Mouse (Mus musculus) neutrophil, adult 5-6 weeks (primary cell): ENCODE results near the gene Map3k5. TPM values are rescaled to one million over a fixed set of nuclear protein-coding genes. Genes with fewer than 3 reads are reported as not detected.
A peak's percentile ranks its signal among the peaks of the same experiment; 100 is the strongest.

Source experiments
- ATAC-seq: fragments of 151-379, 151-347 bp; 2 replicates; pipeline ENCODE4 v1.8.0; 2017; ENCODE audit warnings: mild to moderate bottlenecking, moderate TSS enrichment; ENCODE audit not compliant: insufficient number of reproducible peaks, poor library complexity, low FRiP score, severe bottlenecking; ENCODE audit errors: extremely low read depth
- total RNA-seq: library from RNA; stranded (forward); fragments of 200-1000 nt; gene quantifications from 2 replicates; pipeline ENCODE4 v1.2.3, GENCODE M21; 2017

Map3k5 gene
- total RNA-seq, 1 experiment from 2014 or later = 133 TPM

DNA sequence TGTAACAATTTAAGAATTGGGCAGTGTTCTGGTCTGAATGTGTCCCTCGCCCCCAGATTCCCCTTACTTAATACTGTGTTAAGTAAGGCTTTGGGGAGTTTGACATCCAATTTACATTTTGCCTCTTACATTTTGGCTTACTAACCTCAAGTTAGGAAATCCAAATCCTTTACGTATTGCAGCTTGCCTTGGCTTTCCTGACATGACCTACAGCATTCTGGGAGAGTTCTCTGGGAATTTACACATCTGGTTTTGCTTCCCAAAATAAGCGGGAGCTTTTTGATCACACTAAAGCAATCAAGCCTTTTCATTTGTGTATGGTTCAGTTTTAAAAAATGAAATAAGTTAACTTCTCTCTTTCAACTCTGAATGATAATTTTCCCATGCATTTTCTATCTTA lies 1.3 kb upstream of the Map3k5 start:
- no peak for ATAC-seq

DNA sequence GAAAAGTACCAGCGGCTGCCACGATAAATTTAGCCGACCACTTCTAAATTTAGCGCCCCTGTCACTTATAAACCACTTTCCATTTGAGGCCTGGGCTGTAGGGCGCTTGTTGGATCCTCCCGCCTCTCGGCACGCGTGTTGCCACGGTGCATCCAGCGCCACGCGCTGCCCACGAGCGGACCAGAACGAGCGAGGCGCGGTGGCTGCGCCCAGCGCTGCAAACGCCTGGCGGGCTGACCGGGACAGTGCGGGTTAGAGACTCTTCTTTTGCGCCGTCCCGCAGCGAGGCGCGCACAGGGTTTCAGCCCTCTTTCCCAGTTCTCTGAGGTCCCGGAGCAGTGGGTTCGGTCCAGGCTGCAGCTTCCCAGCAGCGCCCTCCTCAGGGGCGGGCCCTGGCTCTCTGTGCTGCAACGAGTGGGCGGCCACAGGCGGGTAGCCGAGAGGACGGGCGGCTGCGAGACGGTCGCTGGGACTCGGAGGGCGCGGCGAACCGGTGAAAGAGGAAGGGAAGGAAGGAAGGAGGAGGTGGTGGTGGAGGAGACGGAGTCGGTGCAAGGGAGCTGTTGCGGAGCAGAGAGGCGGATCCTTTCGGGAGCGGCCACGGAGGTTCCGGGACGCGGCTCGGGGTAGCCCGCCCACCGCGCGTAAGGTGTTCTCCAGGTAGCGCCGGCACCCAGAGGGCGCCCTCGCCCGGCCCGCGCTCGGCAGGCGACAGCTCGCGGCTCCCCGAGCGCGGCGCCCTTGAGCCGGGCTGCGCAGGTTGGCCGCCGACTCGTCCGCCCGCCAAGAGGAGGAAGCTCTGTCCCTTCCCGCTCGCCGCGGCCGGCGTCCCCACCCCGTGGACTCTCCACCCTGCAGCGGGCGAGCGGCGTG lies 525 bp upstream of the Map3k5 start:
- peak; percentile 65 for ATAC-seq

DNA sequence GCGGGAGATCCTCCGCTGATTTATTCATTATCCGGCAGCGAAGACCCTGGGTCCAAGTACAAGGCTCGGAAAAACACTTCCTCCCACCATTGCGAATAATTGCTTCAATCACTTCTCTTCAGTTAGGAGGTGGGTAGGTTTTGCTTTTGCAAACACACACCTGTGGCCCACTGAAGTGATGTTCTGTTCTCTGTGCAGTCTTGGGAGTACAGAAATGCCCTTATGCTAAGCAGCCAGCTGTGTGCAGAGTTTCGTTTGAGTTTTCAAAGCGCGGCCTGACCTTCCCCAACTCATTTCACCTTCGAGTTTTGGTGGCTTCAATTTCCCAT lies 987 bp downstream of the Map3k5 start:
- no peak for ATAC-seq

DNA sequence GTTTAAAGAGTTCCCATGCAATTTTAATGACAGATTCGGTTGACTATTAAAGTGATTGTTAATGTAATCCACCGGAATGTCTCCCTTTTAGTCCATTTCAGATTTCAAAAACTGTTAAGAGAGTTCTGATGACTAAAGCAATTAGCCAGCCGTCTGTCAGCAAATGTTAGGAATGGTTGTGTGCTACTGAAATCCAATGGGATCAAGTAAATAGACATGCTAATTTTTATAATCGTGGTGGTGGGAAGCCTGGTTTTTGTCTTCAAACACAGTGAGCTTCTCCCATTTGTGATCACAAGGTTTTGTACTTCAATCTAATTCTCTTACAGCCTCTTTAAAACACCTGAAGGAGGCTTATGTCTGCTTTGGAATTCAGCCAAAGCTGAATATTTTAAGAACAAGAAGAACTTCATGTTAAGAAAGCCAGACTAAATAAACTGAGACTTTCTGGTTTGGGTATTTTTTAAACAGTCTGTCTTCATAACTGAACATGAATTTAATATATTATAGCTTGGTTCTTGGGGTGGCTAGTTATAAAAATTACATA lies 1.6 kb downstream of the Map3k5 start:
- no peak for ATAC-seq

DNA sequence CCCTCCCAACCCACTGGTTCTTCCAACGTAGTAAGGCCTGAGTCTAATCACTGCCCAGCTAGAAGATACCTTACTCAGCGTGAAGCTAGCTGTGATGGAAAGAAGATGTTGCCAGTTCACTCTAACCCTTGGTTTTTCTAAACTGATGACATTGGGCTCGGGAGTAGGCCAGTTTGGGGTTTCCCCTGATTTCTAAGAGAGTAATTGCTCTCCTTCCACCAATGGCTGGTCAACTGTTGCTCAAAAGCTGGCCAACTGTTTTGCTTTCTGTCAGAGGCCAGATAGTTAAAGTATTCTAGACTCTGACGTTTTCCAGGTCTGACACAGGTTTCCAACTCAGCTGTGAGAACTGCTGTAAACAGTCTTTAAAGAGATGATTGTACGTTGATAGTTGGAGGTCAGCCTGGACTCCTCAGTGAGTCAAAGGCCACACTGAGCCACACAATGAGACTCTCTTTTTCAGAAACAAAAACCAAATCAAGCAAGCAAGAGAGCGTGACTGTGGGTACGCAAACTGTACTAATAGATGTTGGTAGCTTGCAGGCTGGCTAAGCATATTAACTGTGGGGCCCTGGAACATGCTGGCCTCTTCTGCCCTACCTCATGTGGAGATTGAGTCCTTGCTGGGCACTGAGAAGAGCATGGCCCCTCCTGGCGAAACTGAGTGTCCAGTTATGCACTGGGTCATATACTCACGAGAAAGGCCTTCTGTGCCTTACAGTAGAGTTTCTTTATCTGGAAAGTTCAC lies 2.9 kb downstream of the Map3k5 start:
- no peak for ATAC-seq

DNA sequence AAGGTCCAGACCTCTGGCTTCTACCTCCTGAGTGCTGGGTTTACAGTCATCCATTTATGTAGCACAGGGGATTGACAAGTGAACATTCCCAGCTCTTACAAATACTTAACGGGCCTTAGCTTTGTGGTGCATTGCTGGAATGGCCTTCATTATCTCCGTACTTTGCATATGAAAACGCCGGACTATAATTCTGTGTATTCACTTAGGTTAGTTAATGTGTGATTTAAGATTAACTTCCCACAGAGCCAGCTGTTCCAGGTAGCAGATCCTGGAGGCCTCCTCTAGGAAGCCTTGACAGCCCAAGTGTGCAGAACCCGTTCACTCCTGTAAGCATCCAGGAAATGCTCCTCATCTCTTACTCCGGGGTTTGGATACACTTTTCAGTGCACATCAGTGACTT lies 4.5 kb downstream of the Map3k5 start:
- ATAC-seq = no peak

DNA sequence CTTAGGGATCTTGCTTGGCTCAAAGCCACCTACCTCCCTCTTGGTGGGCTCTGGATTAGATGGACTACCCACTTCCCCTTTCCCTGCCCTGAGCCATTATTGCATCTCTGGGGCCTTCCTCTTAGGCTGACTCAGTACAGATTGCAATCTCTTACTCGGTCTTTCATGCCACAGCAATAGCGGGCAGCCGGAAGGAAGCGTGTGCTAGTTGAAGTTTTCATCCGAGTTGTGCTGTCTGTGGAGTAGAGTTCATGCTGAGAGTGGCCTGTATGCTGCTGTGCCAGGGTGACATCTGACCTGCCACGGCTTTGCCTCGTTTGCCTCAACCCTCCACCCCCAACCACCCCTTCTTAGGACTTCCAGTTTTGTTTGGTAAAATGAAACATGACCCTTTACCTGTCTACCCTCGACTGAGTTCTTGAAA lies 5.0 kb downstream of the Map3k5 start:
- peak; percentile 75 for ATAC-seq

DNA sequence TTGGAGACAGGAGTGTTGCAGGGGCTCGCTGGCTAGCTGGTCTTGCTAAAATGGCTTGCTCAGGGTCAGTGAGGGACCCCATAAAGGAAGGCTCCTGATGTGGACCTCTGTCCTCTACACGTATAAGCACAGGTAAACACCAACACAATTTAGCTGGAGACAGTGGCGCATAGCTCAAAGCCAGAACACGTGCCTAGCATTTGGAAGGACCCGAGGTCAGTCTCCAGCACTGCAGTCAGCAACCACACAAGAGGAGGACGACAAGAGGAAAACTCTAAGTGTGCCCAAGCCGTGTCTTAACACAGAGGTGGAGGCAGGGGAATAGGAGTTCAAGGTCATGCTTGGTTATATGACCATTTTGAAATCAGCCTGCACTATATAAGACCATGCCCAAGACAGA lies 5.9 kb downstream of the Map3k5 start:
- no peak for ATAC-seq

DNA sequence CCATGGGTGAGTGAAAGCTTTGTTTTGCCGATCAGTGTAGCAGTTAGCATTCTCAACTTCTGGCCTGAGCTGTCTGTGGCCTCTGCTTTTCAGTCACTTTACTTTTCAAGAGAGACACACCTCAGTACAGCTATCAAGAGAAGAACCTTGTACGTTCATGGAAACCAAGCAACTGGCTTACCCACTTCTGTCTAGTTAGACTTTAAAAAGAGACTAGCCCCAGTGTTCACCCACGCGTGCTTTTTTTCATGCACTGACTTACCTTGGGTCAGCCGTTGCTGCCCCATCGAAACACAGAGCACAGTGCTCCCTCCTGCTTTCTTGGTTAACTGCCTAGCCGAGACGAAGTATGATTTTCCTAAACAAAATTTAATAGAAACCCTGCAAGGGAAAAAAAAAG lies 6.4 kb downstream of the Map3k5 start:
- ATAC-seq = no peak

DNA sequence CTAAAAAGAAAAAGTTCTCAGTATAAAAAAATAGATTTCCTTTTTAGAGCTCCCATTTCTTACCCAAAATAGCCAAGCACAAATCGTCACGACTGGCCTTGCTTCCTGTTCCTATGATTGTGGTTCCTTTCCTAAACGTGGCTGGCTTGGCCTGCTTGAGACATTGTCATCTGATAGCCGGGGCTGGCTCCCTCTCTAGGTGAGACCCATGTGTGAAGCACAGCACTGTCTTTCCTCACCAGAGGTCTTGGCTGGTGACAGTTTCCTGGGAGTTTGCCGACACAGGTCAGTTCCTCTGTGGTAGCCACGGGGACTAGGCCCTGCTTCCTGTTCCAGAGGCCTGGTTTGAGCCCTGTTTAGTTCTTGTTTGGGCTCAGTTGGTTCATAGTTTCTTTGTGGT lies 6.8 kb downstream of the Map3k5 start:
- ATAC-seq = peak; percentile 45

DNA sequence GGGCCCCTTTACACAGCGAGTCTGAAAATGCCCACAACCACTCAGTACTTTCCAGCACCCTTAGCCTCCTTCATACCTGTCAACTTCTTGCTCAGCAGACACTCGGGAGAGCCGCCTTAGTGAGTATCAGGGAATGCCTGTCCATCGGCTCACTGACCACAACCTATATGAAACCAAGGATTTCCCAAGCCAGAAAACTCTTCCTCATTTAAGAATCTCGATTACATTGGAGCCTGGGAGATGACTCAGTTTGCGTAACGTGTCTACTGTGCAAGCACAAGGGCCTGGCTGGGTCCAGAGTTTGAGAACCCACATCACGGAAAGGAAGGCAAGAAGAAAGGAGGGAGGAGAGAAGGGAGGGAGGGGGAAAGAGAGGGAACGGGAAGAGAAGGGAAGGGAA lies 7.6 kb downstream of the Map3k5 start:
- no peak for ATAC-seq

DNA sequence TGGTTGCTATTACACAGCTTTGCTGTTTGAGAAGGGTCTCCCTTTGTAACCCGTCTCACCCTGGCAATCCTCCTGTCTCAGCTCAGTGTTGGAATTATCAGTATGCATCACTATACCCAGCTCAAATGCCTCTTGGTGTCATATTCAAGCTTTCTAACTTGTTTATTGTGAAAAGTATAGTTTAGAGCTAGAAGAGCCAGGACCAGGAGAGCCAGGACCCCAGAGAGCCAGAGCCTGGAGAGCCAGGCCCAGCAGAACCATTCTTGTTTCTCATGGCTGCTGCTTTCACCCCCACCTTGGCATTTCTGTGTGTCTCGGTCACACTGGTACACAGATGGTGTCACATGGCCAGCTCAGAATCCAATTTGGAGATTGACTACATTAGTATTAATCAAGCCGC lies 8.3 kb downstream of the Map3k5 start:
- ATAC-seq = no peak

DNA sequence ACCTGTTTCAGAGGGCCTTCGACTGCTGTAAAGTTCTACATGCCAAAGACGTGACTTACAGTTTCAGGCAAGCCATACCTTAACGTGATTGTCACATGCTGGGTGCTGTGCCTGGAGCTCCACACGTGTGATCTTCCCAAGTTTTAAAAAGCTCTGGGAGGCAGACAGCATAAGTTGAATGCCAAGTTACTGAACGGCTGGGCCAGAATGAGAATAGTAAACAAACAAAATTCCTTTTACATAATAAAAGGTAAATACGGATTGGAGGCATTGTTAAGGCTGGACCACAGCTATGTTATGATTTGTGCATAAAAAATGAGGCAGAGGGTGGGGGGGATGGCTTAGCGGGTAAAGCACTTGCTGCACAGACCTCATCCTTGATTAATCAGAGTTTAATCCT lies 11.4 kb downstream of the Map3k5 start:
- no peak for ATAC-seq

DNA sequence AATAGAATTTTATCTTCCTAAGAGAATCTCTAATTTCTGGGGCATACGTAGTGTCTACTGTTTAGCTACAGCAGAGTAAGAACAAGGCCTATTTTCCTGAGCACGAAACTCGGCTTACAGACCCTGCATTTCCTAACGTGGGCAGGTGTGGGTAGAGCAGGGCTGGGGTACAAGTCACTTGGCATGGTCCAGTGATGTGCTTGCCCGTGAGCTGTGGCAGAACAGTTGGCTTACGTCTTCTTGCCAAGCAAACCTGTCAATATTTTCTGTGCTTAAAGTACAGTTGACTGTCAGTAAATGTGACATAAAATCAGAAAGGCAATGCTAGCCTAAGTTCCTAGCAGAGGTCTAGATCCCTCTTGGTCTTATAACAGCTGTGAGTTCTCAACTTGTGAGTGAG lies 12.4 kb downstream of the Map3k5 start:
- ATAC-seq = no peak

DNA sequence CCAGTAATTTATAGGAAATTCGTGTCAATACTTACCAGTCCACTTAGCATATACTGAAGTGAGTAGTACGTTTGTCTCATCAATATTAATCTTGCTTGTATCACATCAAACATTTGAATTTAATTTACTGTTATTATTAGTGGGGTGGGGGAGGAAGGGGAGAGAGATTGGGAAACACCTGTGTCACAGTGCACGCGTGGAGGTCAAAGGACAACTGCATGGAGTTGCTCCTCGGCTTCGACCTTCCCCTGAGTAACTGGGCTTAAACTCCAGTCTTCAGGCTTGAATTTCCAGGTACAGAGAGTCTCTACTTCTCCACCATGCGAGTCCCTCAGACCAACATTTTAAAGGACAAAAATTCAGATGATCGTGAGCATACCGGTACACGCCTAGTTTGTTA lies 13.2 kb downstream of the Map3k5 start:
- no peak for ATAC-seq

DNA sequence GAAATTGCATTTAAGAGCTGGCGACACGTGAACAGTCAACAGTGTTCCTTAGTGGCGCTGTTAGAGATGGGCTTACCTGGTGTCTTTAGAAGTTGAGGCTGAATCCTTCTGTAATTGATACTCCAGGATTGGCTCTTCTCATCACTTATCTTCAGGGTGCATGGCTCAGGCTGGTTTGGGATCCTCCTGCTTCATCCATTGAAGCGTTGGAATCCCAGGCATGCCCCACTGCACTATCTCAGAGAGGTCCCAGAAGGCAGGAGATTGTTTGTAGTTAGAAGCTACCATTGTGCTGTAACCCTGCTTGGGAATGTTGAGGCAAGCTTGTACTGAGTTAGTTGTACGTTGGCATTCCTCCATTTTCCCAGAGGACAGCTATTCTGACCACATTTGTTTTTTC lies 13.6 kb downstream of the Map3k5 start:
- ATAC-seq = no peak

DNA sequence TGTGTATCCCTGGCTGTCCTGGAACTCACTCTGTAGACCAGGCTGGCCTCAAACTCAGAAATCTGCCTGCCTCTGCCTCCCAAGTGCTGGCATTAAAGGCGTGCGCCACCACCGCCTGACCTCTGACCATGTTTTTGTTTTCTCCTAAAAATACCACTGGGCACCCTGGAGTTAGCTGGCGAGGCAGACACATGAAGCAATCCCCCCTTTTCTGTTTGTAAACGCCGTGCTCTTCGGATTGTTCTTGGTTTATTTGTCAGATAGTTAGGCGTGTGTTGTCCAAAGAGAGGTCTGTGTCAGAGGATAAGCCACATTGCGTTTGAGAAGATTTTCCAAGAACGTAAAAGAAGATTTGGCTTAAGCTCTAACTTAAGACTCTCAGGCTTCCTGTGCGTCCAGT lies 14.1 kb downstream of the Map3k5 start:
- no peak for ATAC-seq

DNA sequence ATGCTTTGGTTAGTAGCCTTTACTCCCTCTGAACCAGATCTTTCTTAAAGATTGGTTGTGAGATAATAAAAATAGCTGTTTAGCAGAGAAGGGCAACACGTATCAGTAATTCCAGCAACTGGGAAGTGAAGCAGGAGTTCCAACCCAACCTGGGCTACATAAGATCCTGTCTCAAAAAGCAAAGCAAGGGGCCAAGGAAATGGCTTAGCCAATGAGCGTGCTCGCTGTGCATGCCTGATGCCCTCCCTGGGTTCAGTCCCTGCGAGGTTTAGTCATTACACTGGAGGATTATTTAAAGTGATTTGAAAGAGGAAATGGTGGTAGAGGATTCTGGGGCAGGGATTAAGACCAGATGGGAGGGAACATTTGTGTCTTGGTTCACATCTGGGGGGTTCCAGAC lies 14.8 kb downstream of the Map3k5 start:
- no peak for ATAC-seq

DNA sequence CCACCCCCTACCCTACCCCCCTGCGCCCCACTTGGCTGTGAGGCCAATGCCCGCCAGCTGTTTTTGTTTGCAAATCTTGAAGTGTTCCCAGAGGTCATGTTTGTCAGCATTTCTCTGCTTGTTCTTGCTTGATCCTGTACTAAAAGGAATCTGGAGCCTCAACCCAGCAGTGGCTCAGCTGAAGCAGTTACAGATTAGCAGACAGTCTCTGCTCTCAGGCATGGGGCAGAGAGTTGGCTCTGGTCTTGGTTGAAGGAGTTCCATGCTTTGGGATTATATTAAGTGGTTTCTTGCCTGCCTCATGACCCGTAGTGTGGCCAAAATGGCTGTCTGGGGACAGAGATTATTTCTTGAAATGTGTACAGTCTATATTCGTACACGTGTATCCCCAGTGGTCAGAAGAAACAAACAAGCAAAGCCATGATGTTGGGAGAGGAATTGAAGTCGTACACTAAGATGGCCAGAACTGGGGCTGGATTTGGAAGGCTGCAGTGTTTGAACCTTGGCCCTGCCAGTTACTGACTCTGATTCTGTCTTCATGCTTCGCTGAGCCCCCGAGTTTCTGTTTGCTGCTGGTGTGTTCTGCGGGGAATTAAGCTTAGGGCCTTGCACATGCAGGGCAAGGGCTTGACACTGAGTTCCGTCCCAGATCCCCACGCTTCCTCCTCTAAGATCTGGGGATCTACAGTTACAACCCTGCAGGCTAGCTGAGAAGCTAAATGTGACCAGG lies 18.9 kb downstream of the Map3k5 start:
- ATAC-seq = no peak

DNA sequence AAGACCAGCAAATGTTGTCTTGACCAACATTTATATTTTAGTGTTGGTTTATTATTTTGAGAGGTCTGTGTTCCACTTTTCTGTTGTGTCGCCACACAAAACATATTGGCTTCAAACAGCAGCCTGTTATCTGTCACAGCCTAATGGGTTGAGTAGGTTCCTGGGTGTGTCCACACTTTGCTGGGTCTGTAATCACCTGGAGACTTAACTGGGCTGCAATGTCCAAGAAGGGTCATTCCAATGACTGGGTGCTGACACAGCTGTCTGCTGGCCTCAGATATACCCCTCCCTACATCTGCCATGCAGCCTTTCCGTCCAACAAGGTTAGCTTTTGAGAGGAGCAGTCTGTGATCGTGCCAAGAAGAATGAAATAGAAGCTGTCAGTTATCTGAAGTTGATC lies 20.3 kb downstream of the Map3k5 start:
- no peak for ATAC-seq
